Mouse (Mus musculus): Measurements from ENCODE around the gene Gm10803. TPM values are rescaled to one million over a fixed set of nuclear protein-coding genes. Genes with fewer than 3 reads are reported as not detected.

The Gm10803 gene
- total RNA-seq, 1 experiment from 2014 or later: not detected

DNA sequence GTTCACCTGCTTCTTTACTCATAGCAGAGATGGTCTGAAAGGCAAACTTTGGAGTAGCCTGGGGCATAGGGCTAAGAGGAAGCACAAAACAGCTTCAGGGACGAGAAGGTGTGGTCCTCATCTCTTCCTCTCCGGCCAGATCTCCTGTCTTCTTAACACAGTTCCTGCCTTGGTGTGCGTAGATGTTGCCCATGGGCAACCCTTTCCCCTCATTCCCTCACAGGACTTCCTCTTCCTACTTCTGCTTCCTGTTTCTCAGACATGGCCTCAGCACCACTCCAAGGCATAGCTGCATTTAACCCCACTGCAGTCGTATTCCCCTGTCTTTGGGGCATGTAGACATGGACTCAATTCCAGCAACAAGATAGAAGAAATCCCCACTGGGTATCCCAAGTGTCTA, 29.5 kb downstream of the Gm10803 start:
- ATAC-seq (replicated peaks; ENCODE audit: low read depth, poor library complexity, severe bottlenecking): no peak

DNA sequence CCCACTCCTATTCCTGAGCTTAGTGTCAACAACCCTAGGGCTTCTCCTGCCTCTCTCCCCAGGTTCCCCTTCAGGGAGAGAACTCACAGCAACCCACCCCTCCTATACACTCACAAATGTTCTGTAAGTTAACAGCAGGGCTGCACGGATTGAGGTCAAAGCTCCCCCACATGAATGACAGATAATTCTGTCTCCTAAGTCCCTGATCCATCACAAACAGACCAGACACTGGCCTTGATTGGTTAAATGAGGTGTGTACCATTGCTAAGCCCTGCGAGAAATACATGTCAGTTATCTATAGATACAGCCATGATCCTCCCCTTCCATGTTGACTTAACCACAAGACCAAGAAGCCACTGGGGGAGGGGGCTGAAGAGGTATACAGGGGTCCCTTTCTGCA, 31.3 kb downstream of the Gm10803 start:
- no peak for ATAC-seq (replicated peaks; ENCODE audit: low read depth, poor library complexity, severe bottlenecking)

DNA sequence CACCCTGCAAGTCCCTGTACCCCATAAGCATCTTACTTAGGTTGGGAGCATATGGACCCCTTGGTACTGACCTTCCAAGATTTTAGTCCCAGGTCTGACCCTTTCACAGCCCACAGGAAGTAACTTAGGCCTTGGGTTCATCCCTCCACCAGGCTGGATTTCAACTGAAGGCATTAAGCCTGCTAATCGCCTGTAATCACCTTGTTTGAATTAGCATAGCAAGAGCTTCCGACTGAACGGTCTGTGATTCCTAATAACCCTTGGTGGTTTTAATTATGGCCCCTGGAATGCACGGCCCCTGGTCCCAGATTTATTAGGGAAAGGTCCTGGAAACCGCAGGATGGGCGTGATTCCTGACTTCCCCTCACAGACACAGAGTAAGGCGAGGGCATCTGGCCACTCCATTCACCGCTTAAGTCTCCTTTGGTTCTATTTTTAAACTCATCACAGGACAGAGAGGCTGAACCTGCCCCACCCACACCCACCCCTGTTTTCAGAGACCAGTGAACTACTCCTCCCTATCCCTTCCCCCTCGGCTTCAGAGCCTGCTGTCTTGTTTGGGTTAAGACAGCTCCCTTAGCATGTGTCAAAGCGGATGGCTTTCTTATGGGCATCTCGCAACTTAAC, 31.9 kb downstream of the Gm10803 start:
- ATAC-seq (replicated peaks; ENCODE audit: low read depth, poor library complexity, severe bottlenecking): no peak

DNA sequence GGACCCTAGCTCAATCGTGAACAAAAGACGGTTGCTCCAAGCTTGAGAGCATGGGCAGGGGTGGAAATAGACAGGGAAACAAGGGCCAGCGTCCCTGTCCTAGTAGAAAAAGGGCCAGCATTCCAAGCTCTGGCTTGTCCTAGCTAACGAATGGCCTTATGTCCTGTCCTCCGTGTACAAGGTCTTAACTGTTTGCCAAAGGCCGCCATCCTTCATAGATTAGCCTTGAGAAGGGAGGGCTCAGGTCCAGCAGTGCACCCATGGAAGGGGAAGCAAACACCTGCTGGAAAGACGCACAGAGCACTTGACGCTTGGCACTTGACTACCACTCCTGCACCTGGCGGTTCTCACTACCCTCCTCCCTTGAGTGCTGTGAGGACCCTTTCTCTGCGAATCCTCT, 32.8 kb downstream of the Gm10803 start:
- no peak for ATAC-seq (replicated peaks; ENCODE audit: low read depth, poor library complexity, severe bottlenecking)

DNA sequence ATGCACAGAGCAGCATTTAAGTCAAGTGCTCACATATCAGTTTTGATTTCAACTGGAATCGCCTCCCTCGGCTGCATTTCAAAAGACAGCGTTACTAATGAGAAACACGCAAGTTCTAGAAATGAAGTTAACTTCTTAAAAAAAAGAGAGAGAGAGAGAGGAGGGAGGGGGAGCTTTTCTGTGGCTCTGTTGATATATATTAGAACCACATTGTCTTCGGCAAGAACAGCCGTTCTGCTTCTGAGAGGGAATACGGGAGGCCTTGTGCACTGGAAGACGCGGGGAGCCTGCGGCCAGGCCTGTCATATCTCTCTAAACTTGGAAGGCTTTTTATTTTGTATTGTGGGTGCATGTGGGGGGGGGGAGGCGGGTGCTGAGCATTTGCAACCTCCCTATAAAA, 36.8 kb downstream of the Gm10803 start:
- ATAC-seq (replicated peaks; ENCODE audit: low read depth, poor library complexity, severe bottlenecking): no peak

DNA sequence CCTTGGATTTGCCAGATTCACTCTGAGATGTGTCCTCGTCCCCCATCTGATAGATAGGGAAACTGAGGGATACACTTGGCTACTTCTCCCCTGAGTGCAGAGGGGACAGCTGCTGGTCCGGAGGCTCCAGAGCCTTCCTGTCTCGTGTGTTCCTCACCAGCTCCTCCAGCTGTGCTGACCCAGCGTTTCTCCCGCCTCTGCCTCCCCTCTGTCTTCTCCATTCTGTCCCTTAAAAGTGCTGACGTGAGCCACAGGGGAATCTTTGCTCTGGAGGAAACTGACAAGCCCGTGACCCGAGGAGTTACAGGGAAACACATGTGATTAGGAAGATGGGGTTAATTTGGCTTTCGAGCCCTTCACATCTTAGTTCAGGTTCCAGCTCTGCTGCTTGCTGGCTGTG, 39.4 kb downstream of the Gm10803 start:
- ATAC-seq (replicated peaks; ENCODE audit: low read depth, poor library complexity, severe bottlenecking): no peak

DNA sequence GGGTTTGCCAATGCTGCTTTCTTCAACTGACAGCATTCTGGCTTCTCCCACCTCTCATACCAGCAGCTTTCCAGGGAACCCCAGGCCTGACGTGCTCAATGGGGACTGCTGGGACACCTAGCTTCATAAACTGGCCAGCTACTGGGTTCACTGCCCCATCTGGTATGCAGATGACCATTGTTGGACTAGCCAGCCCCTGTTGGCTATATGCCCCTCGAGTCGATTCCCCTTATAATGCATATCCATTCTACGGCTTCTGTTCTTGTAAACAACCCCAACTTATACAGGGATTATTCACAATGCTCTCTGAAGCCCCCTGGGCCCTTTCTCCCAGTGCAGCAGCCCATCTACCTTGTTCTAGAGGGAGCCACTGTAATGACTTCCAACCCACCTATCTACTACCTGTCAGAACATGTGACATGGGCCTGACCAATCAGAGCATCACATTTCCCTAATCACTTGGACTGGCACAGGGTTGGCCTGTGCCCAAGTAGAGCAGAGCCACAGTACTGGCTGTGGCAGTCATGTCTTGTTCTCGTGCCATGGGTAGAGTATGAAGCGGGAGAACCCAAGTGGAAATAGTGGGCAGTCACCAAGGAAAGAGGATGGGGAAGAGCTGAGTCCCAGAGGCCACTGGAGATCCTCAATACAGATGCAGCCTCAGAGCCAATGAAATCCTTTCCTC, 44.4 kb downstream of the Gm10803 start:
- ATAC-seq (replicated peaks; ENCODE audit: low read depth, poor library complexity, severe bottlenecking): no peak

DNA sequence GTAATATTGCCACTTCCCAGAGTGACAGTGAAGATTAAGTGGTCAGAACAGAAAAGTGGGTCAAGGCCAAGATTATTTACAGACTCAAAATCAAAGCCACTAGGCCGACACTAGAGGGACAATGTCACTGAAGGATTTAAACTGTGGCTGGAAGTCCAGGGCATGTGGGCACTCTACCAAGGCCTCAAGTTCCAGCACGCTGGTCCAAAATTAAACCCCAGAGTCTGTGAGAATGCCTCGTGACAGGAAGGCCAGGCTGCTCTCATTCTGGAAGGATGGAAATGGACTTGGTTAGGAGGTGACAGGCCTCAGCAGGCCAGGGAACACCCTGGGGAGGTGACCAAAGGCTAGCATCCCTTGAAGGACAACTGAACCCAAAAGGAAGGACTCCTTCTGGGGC, 48.4 kb downstream of the Gm10803 start:
- ATAC-seq (replicated peaks; ENCODE audit: low read depth, poor library complexity, severe bottlenecking): no peak

DNA sequence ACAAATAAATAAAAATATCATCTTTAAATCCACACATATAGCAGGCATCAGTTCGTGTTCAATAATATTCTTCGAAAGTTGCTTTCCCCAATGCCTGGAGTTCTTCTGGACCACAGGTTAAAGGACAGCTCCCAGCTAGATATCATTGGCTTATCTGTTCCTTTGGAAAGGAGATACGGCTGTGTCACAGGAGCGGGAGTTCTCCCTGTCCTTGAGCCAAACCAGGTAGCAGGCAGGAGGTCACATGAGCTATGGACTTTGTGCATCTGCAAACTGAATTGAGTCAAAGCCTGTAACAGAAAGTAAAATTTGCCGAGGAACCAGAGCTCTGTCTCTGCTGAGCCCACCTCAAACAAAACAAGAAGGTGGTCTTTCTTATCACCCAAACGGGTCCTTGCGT, 52.7 kb downstream of the Gm10803 start:
- ATAC-seq (replicated peaks; ENCODE audit: low read depth, poor library complexity, severe bottlenecking): no peak

Other genes with a start within 250 kb of the Gm10803 start
- 0.24 and 1.1 TPM in 2 replicates for gene Tspan18, start 226.1 kb upstream of the Gm10803 start, total RNA-seq (2017)
- gene Cd82, start 97.4 kb upstream of the Gm10803 start, total RNA-seq (2017): 42.9 and 43.7 TPM in 2 replicates
- not detected in 2 replicates for gene Alx4, start 81.8 kb downstream of the Gm10803 start, total RNA-seq (2017)

Data from common myeloid progenitor, adult 5-6 weeks (primary cell).